Comparison of ENCODE assay signal across 11 mouse cellular contexts in genomic region chr4:155188341-155188740, GRCm38 (mm10). TPM values are rescaled to one million over a fixed set of nuclear protein-coding genes. Genes with fewer than 3 reads are reported as not detected.
DNase-seq lines count a peak whose midpoint lies in the region; ATAC-seq lines count a peak whose summit lies in the region.
"Had no signal": no experiment of that assay in that cellular context is flagged by ENCODE, and none has a peak within 500 bp of the region (broad histone marks: within the 10 kb centered on the region; RNA-seq: fewer than 3 reads in every experiment).

No protein-coding gene starts in this region.

- no peaks in the 10 kb centered on the region for H3K27me3 ChIP-seq in heart, embryonic 16.5 days (ENCODE audit: control insufficient read depth, insufficient read depth, low read length)
- H3K27me3 ChIP-seq in midbrain, embryonic 10.5 days (ENCODE audit: low read depth, poor library complexity, severe bottlenecking): no peaks in the 10 kb centered on the region
- no peaks in the 10 kb centered on the region for H3K27me3 ChIP-seq in midbrain, embryonic 11.5 days (ENCODE audit: control insufficient read depth, insufficient read depth, low read length)
- H3K27me3 ChIP-seq in kidney, embryonic 16.5 days (ENCODE audit: insufficient read depth, low read length): no peaks in the 10 kb centered on the region
- no peaks in the 10 kb centered on the region for H3K27me3 ChIP-seq in neural tube, embryonic 15.5 days (replicated peaks)
- H3K27me3 ChIP-seq: neural tube, embryonic 12.5 days had no signal

- peak overlapping the region; percentile 30; the same call in 1 of the 2 replicates for H3K9ac ChIP-seq in heart, embryonic 16.5 days (ENCODE audit: low read length)
- no peak overlapping the region; the same call in 1 of the 2 replicates for H3K9ac ChIP-seq in midbrain, embryonic 11.5 days (ENCODE audit: low read length)
- peak overlapping the region; percentile 1; the same call in 1 of the 2 replicates for H3K9ac ChIP-seq in kidney, embryonic 16.5 days (replicated peaks; ENCODE audit: low read length)
- H3K9ac ChIP-seq in neural tube, embryonic 15.5 days (replicated peaks): no peak overlapping the region
- H3K9ac ChIP-seq: neural tube, embryonic 12.5 days had no signal

- WGBS in heart, embryonic 16.5 days: 32% methylated on average over 8 of the region's 8 CpGs
- 4% methylated on average over 8 of the region's 8 CpGs for WGBS in midbrain, embryonic 10.5 days
- 2% methylated on average over 8 of the region's 8 CpGs for WGBS in midbrain, embryonic 11.5 days
- 13% methylated on average over 8 of the region's 8 CpGs for WGBS in kidney, embryonic 16.5 days
- 2% methylated on average over 8 of the region's 8 CpGs for WGBS in neural tube, embryonic 15.5 days

- H3K36me3 ChIP-seq in heart, embryonic 16.5 days (ENCODE audit: control insufficient read depth, insufficient read depth): no peaks in the 10 kb centered on the region
- peaks cover 27% of the 10 kb centered on the region for H3K36me3 ChIP-seq in midbrain, embryonic 10.5 days
- H3K36me3 ChIP-seq in midbrain, embryonic 11.5 days (ENCODE audit: control insufficient read depth, insufficient read depth, low read length): no peaks in the 10 kb centered on the region
- no peaks in the 10 kb centered on the region for H3K36me3 ChIP-seq in kidney, embryonic 16.5 days (ENCODE audit: insufficient read depth, low read length)
- H3K36me3 ChIP-seq in neural tube, embryonic 15.5 days: no peaks in the 10 kb centered on the region
- H3K36me3 ChIP-seq: neural tube, embryonic 12.5 days had no signal

- H3K27ac ChIP-seq in heart, embryonic 16.5 days (ENCODE audit: low read length): 0 out of 2 replicates have a peak overlapping the region, but pooled peaks have one; percentile 13
- peak overlapping the region; percentile 86 for H3K27ac ChIP-seq in midbrain, embryonic 10.5 days (replicated peaks)
- no peak overlapping the region for H3K27ac ChIP-seq in midbrain, embryonic 11.5 days (ENCODE audit: low read depth, low read length)
- H3K27ac ChIP-seq in kidney, embryonic 16.5 days (ENCODE audit: low read length): peak overlapping the region; percentile 71
- 0 out of 2 replicates have a peak overlapping the region, but pooled peaks have one; percentile 19 for H3K27ac ChIP-seq in neural tube, embryonic 15.5 days (replicated peaks)

- no peak overlapping the region for H3K4me2 ChIP-seq in heart, embryonic 16.5 days (ENCODE audit: low read depth, low read length)
- H3K4me2 ChIP-seq in midbrain, embryonic 11.5 days: no peak overlapping the region
- no peak overlapping the region for H3K4me2 ChIP-seq in kidney, embryonic 16.5 days (replicated peaks; ENCODE audit: low read depth, low read length)
- no peak overlapping the region for H3K4me2 ChIP-seq in neural tube, embryonic 15.5 days
- H3K4me2 ChIP-seq: neural tube, embryonic 12.5 days had no signal

- no peak overlapping the region for H3K4me3 ChIP-seq in heart, embryonic 16.5 days (ENCODE audit: low read length)
- peak overlapping the region; percentile 27 for H3K4me3 ChIP-seq in midbrain, embryonic 10.5 days
- H3K4me3 ChIP-seq in midbrain, embryonic 11.5 days (ENCODE audit: low read depth, low read length): no peak overlapping the region
- no peak overlapping the region for H3K4me3 ChIP-seq in kidney, embryonic 16.5 days (ENCODE audit: low read length)
- no peak overlapping the region for H3K4me3 ChIP-seq in neural tube, embryonic 15.5 days (replicated peaks)
- H3K4me3 ChIP-seq: neural tube, embryonic 12.5 days had no signal

- no peak for DNase-seq in heart, adult 18-20 months
- peak; percentile 73 for DNase-seq in midbrain, embryonic 10.5 days (ENCODE audit: low spot score)
- DNase-seq in midbrain, embryonic 11.5 days (ENCODE audit: low spot score, missing footprints): no peak
- no peak for DNase-seq in thymus, postnatal 36 days
- DNase-seq in ovary, postnatal 36 days (ENCODE audit: low spot score): no peak
- DNase-seq: cerebellum, adult 9-11 months; lung, adult 2 months had no signal

- H3K9me3 ChIP-seq in heart, embryonic 16.5 days (replicated peaks; ENCODE audit: control insufficient read depth, low read length): no peaks in the 10 kb centered on the region
- H3K9me3 ChIP-seq in midbrain, embryonic 10.5 days (replicated peaks): no peaks in the 10 kb centered on the region
- H3K9me3 ChIP-seq in midbrain, embryonic 11.5 days (ENCODE audit: control insufficient read depth, low read length): no peaks in the 10 kb centered on the region
- no peaks in the 10 kb centered on the region for H3K9me3 ChIP-seq in kidney, embryonic 16.5 days (ENCODE audit: low read length)
- no peaks in the 10 kb centered on the region for H3K9me3 ChIP-seq in neural tube, embryonic 15.5 days (replicated peaks)
- H3K9me3 ChIP-seq: neural tube, embryonic 12.5 days had no signal

- no peak for ATAC-seq in heart, embryonic 16.5 days (replicated peaks; ENCODE audit: extremely low read depth, insufficient read depth, low FRiP score)
- no peak for ATAC-seq in midbrain, embryonic 11.5 days (ENCODE audit: low FRiP score)
- ATAC-seq in kidney, embryonic 16.5 days (ENCODE audit: low FRiP score, low TSS enrichment): peak; percentile 42; the same call in 1 of the 2 replicates
- no peak for ATAC-seq in neural tube, embryonic 15.5 days (ENCODE audit: low FRiP score)

- peaks cover 79% of the 10 kb centered on the region for H3K4me1 ChIP-seq in heart, embryonic 16.5 days (ENCODE audit: control insufficient read depth, insufficient read depth, low read length)
- peaks cover 99% of the 10 kb centered on the region for H3K4me1 ChIP-seq in midbrain, embryonic 10.5 days
- peaks cover 36% of the 10 kb centered on the region for H3K4me1 ChIP-seq in midbrain, embryonic 11.5 days (ENCODE audit: control insufficient read depth, insufficient read depth, low read length)
- H3K4me1 ChIP-seq in kidney, embryonic 16.5 days (ENCODE audit: insufficient read depth, low read length): peaks cover 93% of the 10 kb centered on the region
- peaks cover 88% of the 10 kb centered on the region for H3K4me1 ChIP-seq in neural tube, embryonic 15.5 days

RNA-seq across cellular contexts. Expression of gene Ski, which starts 34.1 kb away (rescaled TPM):
- 12.1 and 12.3 TPM in 2 replicates for polyA plus RNA-seq in heart, embryonic 16.5 days (2015; fragmentation: Nextera tagmentation; extraction: Ambion mirVana)
- 10 to 100 TPM; 48.6 to 50.2 TPM for total RNA-seq in heart, adult 18-20 months (2021)
- polyA plus RNA-seq in midbrain, embryonic 10.5 days (2016; fragmentation: Nextera tagmentation; extraction: Ambion mirVana): 8.9 and 10.1 TPM in 2 replicates
- polyA plus RNA-seq in midbrain, embryonic 11.5 days (2014; fragmentation: Nextera tagmentation; extraction: Ambion mirVana): 12.7 and 13.6 TPM in 2 replicates
- 14.5 and 15.9 TPM in 2 replicates for polyA plus RNA-seq in kidney, embryonic 16.5 days (2015; fragmentation: Nextera tagmentation; extraction: Ambion mirVana)
- 10.0 and 10.6 TPM in 2 replicates for polyA plus RNA-seq in neural tube, embryonic 15.5 days (2015; fragmentation: Nextera tagmentation; extraction: Ambion mirVana)

Comparison
In these comparisons a context has a peak if more than half of its experiments do, and no peak if none do; other contexts are left out.
1. H3K9ac ChIP-seq: peak in heart, embryonic 16.5 days (single experiment) and kidney, embryonic 16.5 days (single experiment); none in midbrain, embryonic 11.5 days (single experiment) and neural tube, embryonic 15.5 days (single experiment).